Mouse (Mus musculus) cerebellum, adult 18-20 months (tissue): Measurements from ENCODE around the gene Olfr130.

Source experiments
- DNase-seq, 2 experiments: peaks; one replicate each; pipeline ENCODE4 v3.0.0; 2021

Olfr130 gene

DNA sequence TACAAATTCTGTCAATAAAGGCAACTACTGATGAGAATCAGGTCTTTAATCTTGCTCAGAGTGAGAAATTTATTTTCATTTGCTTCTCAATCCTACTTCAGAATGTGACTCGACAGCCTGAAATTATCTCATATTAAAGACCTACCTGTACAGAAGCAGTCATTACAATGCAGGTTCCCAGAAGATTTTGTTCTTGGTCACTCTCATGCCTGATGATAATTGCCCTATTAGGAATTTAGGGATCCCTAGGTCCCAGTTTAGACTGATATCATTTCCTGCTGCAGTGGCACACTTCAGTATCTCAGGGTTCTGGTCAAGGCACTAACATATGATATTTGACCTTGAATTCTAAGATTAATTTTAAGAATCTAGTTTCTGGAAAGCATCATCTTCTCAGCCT lies at the start of gene Olfr130:
Gene Olfr130, plus strand, starts transcription at position 301 of the 400 bp plus-strand sequence.
- DNase-seq: no peak

DNA sequence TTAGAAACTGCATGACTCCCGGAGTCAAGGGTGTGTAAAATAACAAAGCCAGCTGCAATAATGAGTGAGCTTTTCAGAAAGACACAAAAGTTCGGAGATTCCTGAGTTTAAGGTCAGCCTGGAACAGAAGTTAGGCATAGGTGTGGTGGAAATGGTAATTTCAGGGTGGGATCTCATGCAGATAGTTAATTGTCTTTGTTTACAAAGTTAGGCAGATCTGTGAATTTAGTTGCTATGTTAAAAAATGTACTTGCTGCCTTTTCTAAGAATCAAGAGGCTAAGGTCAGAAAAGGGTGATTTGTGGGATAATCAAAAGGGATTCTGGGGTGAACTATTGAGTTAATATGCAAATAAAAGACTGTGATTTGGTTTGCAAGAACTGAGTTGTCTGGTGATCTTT lies 47.4 kb upstream of the Olfr130 start:
- DNase-seq: no peak

DNA sequence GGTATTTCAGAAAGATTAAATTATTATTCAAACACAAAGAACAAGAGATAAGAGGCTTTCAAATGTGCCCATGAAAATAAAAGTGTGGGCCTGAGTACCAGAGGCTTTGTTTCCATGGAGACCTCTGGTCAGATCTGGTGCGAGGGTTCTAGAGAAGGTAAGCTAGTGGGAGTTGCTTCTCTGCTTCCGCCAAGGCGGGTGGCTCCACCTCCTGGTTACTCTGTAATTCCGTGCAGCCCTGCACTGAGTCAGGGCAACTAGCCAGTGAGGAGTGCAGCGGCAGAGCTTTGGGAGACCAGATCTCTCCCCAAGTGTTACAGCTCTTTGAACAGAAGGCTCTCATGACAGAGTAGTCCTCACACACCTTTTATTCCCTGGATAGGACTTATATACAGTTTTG lies 37.4 kb upstream of the Olfr130 start:
- DNase-seq: no peak

DNA sequence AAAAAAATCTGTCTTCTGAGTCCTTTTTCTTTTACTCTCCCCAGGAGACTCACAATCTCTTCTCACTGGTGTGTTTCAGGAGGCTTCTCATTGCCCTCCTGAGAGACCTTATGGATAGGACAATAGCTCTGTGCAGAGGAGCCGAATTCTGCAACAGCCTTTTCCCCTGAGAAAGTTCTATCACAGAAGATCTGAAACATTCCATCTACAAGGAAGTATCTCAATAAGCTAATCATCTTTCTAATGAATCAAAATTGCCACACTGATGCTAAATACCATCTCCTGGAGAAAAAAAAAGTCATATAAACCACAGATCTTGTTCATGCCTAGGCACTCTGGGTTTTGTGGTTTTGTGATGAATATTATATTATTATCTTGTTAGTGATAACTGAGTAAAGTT lies 3.7 kb upstream of the Olfr130 start, which contains the start of gene Olfr129:
Gene Olfr129, minus strand, starts transcription at position 101 of the 400 bp plus-strand sequence.
- DNase-seq: no peak

DNA sequence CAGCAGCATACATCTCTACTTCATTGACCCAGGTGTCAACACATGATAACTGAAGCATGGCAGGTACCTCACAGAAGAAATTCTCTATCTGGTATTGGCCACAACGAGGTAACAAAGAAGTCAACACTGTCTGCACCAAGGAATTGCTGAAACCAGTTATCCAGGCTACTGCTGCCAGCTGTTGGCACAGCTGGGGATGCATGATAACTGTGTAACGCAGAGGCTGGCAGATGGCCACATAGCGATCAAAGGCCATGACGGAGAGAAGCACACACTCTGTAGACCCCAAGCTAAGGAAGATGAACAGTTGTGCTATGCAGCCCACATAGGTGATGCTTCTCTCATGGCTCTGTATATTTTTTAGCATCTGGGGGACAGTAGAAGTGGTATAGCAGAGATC lies 18.6 kb downstream of the Olfr130 start:
- DNase-seq: no peak

DNA sequence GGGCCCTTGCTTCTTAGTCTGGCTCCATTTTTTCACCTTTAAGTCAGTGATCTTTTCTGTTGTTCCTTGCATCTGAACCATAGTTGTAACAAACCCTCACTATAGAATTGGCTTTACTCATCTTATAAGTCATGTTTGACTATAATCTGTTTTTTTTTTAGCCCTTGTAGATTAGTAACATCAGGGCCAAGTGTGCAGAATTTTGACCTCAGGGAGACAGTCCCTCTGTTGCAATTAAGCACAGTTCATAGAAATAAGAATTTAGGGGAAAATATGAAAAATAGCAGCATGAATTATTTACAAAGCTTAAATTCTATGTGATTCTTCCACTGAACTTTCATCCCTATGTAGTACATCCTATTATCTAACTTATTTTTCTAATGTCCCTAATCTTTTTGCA lies 24.9 kb downstream of the Olfr130 start, which contains the start of gene Olfr131:
Gene Olfr131, minus strand, starts transcription at position 101 of the 400 bp plus-strand sequence.
- no peak for DNase-seq
